Mouse (Mus musculus): ENCODE data around the gene Gabbr1.
A peak's percentile ranks its signal among the peaks of the same experiment; 100 is the strongest.

Gabbr1 gene

DNA sequence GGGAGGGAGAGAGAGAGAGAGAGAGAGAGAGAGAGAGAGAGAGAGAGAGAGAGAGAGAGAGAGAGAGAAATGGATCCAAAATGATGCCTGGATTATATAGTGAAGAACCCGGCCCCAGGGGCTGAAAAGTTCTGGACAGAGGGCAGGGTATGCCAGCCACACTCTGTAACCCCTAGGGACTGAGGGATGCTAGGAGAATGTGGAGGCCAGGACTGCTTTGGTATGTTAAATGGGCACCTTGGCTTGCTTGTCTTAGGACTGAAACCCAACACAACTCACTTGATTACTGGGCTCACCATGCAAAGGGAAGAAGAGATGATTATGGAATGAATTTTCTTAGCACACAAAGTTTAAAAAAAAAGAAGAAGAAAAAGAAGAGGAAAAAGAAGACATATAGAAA is 32.4 kb downstream of the Gabbr1 start:
- DNase-seq, result no peak

DNA sequence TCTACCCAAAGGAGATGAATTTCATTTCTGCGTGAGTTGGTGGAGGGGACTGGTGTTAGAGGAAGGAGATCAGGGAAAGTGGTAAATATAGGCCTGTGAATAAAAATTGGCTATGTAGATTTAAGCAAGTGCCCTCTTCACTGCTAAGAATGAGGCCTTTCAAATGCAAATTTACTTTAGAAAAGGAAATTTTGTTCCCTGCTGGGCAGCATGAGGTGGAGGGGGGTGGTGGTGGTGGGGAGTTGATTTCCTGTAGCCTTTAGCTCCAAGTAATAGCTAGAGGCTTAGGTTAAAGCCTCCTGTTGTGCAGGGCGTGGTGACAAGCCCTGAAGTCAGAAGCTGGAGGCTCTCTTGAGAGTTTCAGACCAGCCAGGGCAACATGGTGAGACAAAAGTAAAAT is 33.2 kb downstream of the Gabbr1 start:
- DNase-seq, result no peak

DNA sequence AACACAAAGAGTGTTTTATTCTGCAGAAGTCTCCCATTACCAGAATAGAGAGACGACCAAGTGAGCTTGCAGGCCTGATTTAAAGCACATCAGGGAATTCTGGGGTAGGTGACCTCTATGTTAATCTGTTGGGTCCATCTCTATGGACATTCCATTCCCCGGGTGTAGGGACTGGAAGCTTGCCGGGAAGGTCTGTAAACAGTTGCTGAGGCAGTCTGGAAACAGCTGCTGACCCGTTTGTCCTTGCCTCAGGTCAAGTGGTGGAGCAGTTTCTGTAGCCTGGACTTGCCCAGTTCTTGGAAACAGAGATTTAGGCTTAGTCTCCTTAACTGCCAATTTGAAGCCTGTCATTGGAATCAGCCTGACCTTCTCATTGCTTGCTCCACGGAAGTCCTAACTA is 34.4 kb downstream of the Gabbr1 start:
- DNase-seq, result peak; percentile 25 to 70

DNA sequence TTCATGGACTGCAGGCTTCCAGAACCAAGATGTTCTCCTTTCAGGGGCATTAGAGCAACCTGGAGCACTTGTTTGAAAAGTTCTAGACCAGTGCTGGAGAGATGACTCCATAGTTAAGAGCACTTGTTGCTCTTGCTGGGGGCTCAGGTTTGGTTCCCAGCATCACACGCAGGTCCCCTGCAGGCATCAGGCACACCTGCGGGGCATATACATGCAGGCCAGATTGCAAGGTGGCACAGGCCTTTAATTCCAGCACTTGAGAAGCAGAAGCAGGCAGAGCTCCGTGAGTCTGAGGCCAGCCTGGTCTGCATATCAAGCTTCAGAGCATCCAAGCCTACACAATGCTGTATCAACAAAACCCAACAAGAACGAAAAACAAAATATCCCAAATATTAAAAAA is 35.9 kb downstream of the Gabbr1 start:
- DNase-seq, result no peak

DNA sequence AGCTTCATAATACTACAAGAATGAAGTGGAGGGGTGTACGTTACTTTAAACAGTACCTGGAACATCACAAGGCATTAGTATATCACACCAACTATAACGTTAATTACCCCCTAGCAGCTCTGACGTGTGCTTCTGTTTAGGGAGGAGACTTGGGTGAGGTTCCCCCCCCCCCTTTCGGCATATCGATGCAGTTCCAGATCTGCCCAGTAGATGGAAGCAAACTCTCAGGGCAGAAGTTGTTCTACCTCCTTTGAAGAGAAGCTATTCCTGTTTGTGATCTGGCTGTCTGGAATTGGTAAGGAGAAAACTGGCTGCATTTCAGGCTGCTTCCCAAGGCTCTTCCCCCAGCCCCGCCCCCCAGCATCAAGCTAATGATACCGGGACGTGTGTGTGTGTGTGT is 37.6 kb downstream of the Gabbr1 start:
- peak; percentile 36 to 58 for DNase-seq

DNA sequence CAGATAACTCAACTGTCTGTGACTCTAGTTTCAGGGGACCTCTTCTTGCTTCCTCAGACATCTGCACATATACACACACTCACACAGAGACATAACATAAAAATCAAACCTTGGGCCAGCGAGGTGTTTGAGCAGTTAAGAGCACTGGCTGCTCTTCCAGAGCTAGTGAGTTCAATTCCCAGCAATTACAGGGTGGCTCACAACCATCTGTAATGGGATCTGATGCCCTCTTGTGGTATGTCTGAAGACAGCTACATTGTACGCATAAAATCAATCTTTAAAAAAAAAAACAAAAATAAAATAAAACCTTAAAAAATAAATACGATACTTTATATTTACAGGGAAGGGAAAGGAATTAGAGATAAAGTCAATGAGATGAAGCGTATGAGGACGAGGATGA is 38.9 kb downstream of the Gabbr1 start:
- DNase-seq, result no peak

- DNase-seq, result no peak
Measured at GRCm38 (mm10) chr17:37085545-37085944, 39.8 kb downstream of the Gabbr1 start.

DNA sequence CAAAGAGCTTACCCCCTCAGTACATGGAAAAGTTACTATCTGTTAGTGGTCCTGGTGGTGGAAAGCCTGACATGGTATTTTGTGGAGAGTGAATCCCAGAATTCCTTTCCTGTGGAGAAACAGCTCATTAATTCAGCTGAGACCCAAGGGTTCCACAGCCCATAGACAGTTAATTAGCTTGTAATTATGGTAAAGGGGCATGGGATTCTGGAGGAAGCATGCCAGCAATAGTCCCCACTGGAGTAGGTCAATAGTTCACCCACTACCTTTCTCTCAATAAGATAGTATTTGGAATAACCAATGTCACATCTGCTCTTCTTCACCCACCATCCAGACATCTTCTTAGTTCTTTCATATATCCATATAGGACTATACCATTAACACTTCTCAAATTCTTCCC is 42.6 kb downstream of the Gabbr1 start, which contains the start of gene Olfr90:
Gene Olfr90, minus strand, starts transcription at position 101 of the 400 bp plus-strand sequence.
- no peak for DNase-seq

DNA sequence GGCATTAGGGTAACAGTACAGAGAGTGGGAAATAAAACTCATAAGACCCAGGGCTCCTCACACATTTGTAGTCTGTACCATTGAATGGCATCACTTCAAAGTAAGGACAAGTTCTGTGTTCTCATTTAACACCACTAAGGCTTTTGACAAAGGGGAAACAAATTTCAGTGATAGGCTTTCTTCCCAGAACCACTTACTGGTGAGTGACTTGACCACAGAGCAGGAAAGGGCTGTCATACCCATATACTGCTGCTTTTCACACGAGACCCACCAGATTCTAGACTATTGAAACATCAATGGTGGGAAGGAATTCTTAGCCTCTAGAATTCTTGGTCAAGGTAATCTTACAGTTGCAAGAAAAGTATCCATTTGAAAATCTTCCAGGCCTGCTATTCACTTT is 46.4 kb downstream of the Gabbr1 start:
- no peak for DNase-seq

- DNase-seq, result peak in 1 of 2 experiments; percentile 12
Measured at GRCm38 (mm10) chr17:37093289-37093688, 47.5 kb downstream of the Gabbr1 start.

DNA sequence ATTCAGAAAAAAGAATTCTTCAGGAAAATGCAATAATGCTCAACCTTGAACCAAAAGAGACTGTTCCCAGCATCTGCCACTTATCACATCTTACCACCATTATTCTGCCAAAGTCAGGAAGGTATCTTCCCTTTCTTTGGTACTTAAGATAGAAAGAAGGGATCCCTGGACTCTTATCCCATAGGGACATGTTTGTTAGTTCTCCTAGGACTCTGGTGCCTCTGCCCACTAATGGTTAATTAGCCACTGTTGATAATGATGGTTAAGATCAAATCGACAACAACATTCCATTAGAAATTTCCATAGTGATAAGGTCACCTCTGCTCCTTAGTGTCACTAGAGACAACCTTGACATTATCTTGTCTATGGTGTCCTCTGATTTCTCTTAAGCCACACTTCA is 52.4 kb downstream of the Gabbr1 start, which contains the start of gene Olfr91:
Gene Olfr91, minus strand, starts transcription at position 101 of the 400 bp plus-strand sequence.
- DNase-seq, result no peak

- no peak for DNase-seq
Measured at GRCm38 (mm10) chr17:37119988-37120387, 74.2 kb downstream of the Gabbr1 start, which contains the start of gene Olfr92. Gene Olfr92 (minus strand): TSS chr17:37120088.

Measured in lung, postnatal 4 days (tissue).